8 mouse cellular contexts compared by ENCODE assay signal in genomic region chr7:82868309-82869230, GRCm38 (mm10). TPM values are rescaled to one million over a fixed set of nuclear protein-coding genes. Genes with fewer than 3 reads are reported as not detected.
A peak's percentile ranks its signal among the peaks of the same experiment; 100 is the strongest.
DNase-seq lines count a peak whose midpoint lies in the region; ATAC-seq and TF ChIP-seq lines count a peak whose summit lies in the region.

No protein-coding gene starts in this region.

- H3ac ChIP-seq in myocyte (ENCODE audit: control insufficient read depth, insufficient read length): peak overlapping the region; percentile 95

- H3K4me2 ChIP-seq in limb, embryonic 14.5 days (replicated peaks; ENCODE audit: low read depth, low read length, severe bottlenecking): peak overlapping the region; percentile 94
- H3K4me2 ChIP-seq in myocyte (ENCODE audit: low read depth): peak overlapping the region; percentile 64

- H3K9ac ChIP-seq in limb, embryonic 14.5 days (ENCODE audit: low read depth, low read length, severe bottlenecking): peak overlapping the region; percentile 100

- H3K27me3 ChIP-seq in limb, embryonic 14.5 days (ENCODE audit: control insufficient read depth, insufficient read depth, low read length): no peaks in the 10 kb centered on the region
- H3K27me3 ChIP-seq in myocyte (ENCODE audit: control insufficient read depth, insufficient read depth, insufficient read length): no peaks in the 10 kb centered on the region

- peak overlapping the region; percentile 100 for H3K27ac ChIP-seq in limb, embryonic 14.5 days (replicated peaks; ENCODE audit: low read depth, low read length)

- peaks cover 35% of the 10 kb centered on the region for H3K79me2 ChIP-seq in myocyte (ENCODE audit: control insufficient read depth, insufficient read depth)

- ATAC-seq in common myeloid progenitor, adult 5-6 weeks (replicated peaks; ENCODE audit: low read depth, poor library complexity, severe bottlenecking): 0 out of 2 replicates have a peak, but pooled peaks have one; percentile 7
- ATAC-seq in granulocyte monocyte progenitor cell, adult 5-6 weeks (replicated peaks; ENCODE audit: poor library complexity, severe bottlenecking): peak; percentile 17; the same call in 1 of the 2 replicates
- ATAC-seq in limb, embryonic 14.5 days (ENCODE audit: low FRiP score, low read depth): no peak

- peaks cover 9% of the 10 kb centered on the region for H3K4me1 ChIP-seq in limb, embryonic 14.5 days (ENCODE audit: control insufficient read depth, insufficient read depth, low read length)

- peak; percentile 14 to 17 for DNase-seq in lung, adult 18-20 months
- DNase-seq in lung, postnatal 25 days (ENCODE audit: low spot score): no peak
- DNase-seq in kidney, adult 11 months: peak; percentile 15
- DNase-seq in limb, embryonic 14.5 days (ENCODE audit: low spot score): peak; percentile 47
- peak; percentile 33 for DNase-seq in telencephalon, adult 2 months (ENCODE audit: low read depth, low spot score)

- TF ChIP-seq POLR2A in limb, embryonic 14.5 days (IDR thresholded peaks at IDR 0.05; ENCODE audit: borderline replicate concordance, extremely low read depth, insufficient read depth, insufficient read length): 0 out of 2 replicates have a peak, but pooled peaks have one; percentile 23
- TF ChIP-seq POLR2A in myocyte (IDR thresholded peaks at IDR 0.05; ENCODE audit: insufficient read length, low read depth): no peak

- peak overlapping the region; percentile 99 for H3K4me3 ChIP-seq in limb, embryonic 14.5 days (replicated peaks; ENCODE audit: low read length)
- H3K4me3 ChIP-seq in myocyte: peak overlapping the region; percentile 98

- no peaks in the 10 kb centered on the region for H3K9me3 ChIP-seq in limb, embryonic 14.5 days (ENCODE audit: control insufficient read depth, low read length)

- H3K36me3 ChIP-seq in limb, embryonic 14.5 days (ENCODE audit: control insufficient read depth, insufficient read depth, low read length): peaks cover 28% of the 10 kb centered on the region
- H3K36me3 ChIP-seq in myocyte (ENCODE audit: control insufficient read depth, insufficient read depth): peaks cover 15% of the 10 kb centered on the region

- WGBS in limb, embryonic 14.5 days: under 1% methylated on average over 56 of the region's 56 CpGs

TF ChIP-seq in myocyte, 11 proteins besides CTCF, POLR2A, EP300 and RAD21:
- no peak for TF ChIP-seq USF1 (IDR thresholded peaks at IDR 0.05; ENCODE audit: low read depth)
- peak; percentile 35 for TF ChIP-seq POLR2AphosphoS2 (IDR thresholded peaks at IDR 0.05; ENCODE audit: insufficient read length, low read depth)
- no peak for TF ChIP-seq MAX (IDR thresholded peaks at IDR 0.05; ENCODE audit: low read depth)
- no peak for TF ChIP-seq REST (IDR thresholded peaks at IDR 0.05; ENCODE audit: insufficient read depth, insufficient read length)
- TF ChIP-seq SRF (IDR thresholded peaks at IDR 0.05; ENCODE audit: control insufficient read depth, insufficient read length, low read depth): no peak
- no peak for TF ChIP-seq TCF12 (IDR thresholded peaks at IDR 0.05; ENCODE audit: insufficient read depth, poor library complexity, severe bottlenecking)
- peak in 1 of 3 experiments; percentile 35 for TF ChIP-seq MYOD1 (IDR thresholded peaks at IDR 0.05; ENCODE audit: control insufficient read depth in 1 of 3, insufficient read length in 2 of 3, low read depth in 2 of 3)
- no peak for TF ChIP-seq CEBPB (IDR thresholded peaks at IDR 0.05; ENCODE audit: insufficient read depth, poor library complexity, severe bottlenecking)
- no peak for TF ChIP-seq TCF3 (IDR thresholded peaks at IDR 0.05; ENCODE audit: insufficient read length, low read depth)
- no peak for TF ChIP-seq E2F4 (IDR thresholded peaks at IDR 0.05; ENCODE audit: insufficient read depth)
- peak in 1 of 3 experiments; percentile 52 for TF ChIP-seq MYOG (IDR thresholded peaks at IDR 0.05; ENCODE audit: control insufficient read depth in 1 of 3, insufficient read depth in 1 of 3, insufficient read length in 2 of 3, low read depth in 2 of 3)

RNA-seq across cellular contexts. Expression of gene Mex3b, which starts 1.4 kb away (rescaled TPM):
- total RNA-seq in common myeloid progenitor, adult 5-6 weeks (2017): 10.4 and 11.0 TPM in 2 replicates
- 2.0 and 2.4 TPM in 2 replicates for total RNA-seq in granulocyte monocyte progenitor cell, adult 5-6 weeks (2014; fragmentation: Nextera tagmentation)
- total RNA-seq in granulocyte monocyte progenitor cell, adult 5-6 weeks (2017): 4.2 TPM in 2 replicates
- polyA plus RNA-seq in limb, embryonic 14.5 days (2012; rRNA removed): 83.8 and 129 TPM in 2 replicates
- 29.8 and 34.3 TPM in 2 replicates for polyA plus RNA-seq in limb, embryonic 14.5 days (2014; fragmentation: Nextera tagmentation; extraction: Ambion mirVana)
- 9.9 TPM for polyA plus RNA-seq in myocyte (2012; fragmentation: generic; extraction: Trizol)
